Mouse (Mus musculus) cerebellum, adult 2 months (tissue): Measurements from ENCODE around the gene Bahcc1. TPM values are rescaled to one million over a fixed set of nuclear protein-coding genes. Genes with fewer than 3 reads are reported as not detected.

ENCODE experiments used
- DNase-seq, 2 experiments: peaks; one replicate each; pipeline ENCODE4 v3.0.0; 2021
- H3K27ac ChIP-seq: fragments of 200-500 bp; 2 replicates; pipeline ENCODE4 v1.5.1; 2012; ENCODE audit warnings: low read length, control low read depth, inconsistent platforms; ENCODE audit not compliant: insufficient read depth
- H3K27me3 ChIP-seq: fragments of 200-500 bp; 2 replicates; pipeline ENCODE4 v1.6.1; 2012; ENCODE audit warnings: inconsistent platforms, mild to moderate bottlenecking, low read length, moderate library complexity; ENCODE audit not compliant: control insufficient read depth, insufficient read depth
- H3K4me1 ChIP-seq: fragments of 200-500 bp; 2 replicates; pipeline ENCODE4 v1.6.1; 2011; ENCODE audit warnings: low read length; ENCODE audit not compliant: control insufficient read depth, insufficient read depth
- H3K4me3 ChIP-seq: fragments of 200-500 bp; replicated peaks from 2 replicates; pipeline ENCODE3; 2011; ENCODE audit warnings: mild to moderate bottlenecking, low read depth, low read length, control low read depth; ENCODE audit not compliant: insufficient read depth
- CTCF ChIP-seq: fragments of 200-500 bp; IDR thresholded peaks from 2 replicates; pipeline ENCODE4 v1.5.1; 2011; ENCODE audit warnings: low read depth, mild to moderate bottlenecking, control low read depth, low read length, moderate library complexity, borderline replicate concordance; ENCODE audit not compliant: insufficient read depth
- POLR2A ChIP-seq: fragments of 200-500 bp; IDR thresholded peaks from 2 replicates; pipeline ENCODE4 v1.6.1; 2011; ENCODE audit warnings: low read length, control low read depth, borderline replicate concordance; ENCODE audit not compliant: insufficient read depth
- WGBS: fragments of 180-500 bp; shearing (Covaris S2); methylation state at CpG from one replicate; pipeline ENCODE4 v1.1.7; 2018; 5-methylcytosine and 5-hydroxymethylcytosine counted together
- polyA plus RNA-seq: library from polyadenylated mRNA; depleted of rRNA; stranded (reverse); fragments of >200 nt; gene quantifications from 2 replicates; pipeline ENCODE4 v1.2.3, GENCODE M21; 2012

Bahcc1 gene
- polyA plus RNA-seq, 1 experiment: 17.6 TPM

GRCm38 (mm10) chr11:120216540-120217324 lies 16.0 kb upstream of the Bahcc1 start:
- Histone ChIP-seq H3K4me1 (peaks cover 3% of the 10 kb centered on the region; the same call in 1 of the 2 replicates), H3K27ac (no peak overlapping the region), H3K27me3 (no peaks in the 10 kb centered on the region), H3K4me3 (no peak overlapping the region)
- 55% methylated on average over 11 of the region's 11 CpGs for WGBS
- no peak for DNase-seq
- TF ChIP-seq CTCF (no peak), POLR2A (no peak)

- TF ChIP-seq CTCF (no peak), POLR2A (no peak)
- Histone ChIP-seq H3K27me3 (no peaks in the 10 kb centered on the region), H3K27ac (no peak overlapping the region), H3K4me3 (no peak overlapping the region), H3K4me1 (peaks cover 3% of the 10 kb centered on the region; the same call in 1 of the 2 replicates)
- WGBS: 94% methylated on average over 17 of the region's 17 CpGs
- no peak for DNase-seq
Observed at GRCm38 (mm10) chr11:120218176-120218856, 14.4 kb upstream of the Bahcc1 start.

DNA sequence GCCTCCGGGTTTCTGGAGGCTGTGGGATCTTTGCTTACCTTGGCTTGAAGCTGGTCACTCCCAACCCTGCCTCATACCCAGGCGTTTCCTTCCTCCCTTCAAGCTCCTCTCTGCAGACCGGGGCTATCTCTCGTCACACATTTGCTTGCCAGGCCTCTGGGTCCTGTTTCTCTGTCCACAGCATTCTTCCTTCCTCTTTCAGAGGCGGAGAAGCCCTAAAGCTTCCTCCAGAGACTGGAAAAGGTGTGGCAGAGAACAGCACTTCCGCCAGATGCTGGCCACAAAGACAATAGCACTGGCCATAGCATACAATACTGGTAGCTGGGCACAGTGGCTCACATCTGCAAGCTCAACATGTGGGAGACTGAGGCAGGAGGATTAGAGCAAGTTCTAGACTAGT lies 13.8 kb upstream of the Bahcc1 start:
- H3K27ac ChIP-seq: no peak overlapping the region
- DNase-seq: no peak
- H3K27me3 ChIP-seq: no peaks in the 10 kb centered on the region
- no peak overlapping the region for H3K4me3 ChIP-seq
- 93% methylated on average over 6 of the region's 6 CpGs for WGBS
- peaks cover 3% of the 10 kb centered on the region; the same call in 1 of the 2 replicates for H3K4me1 ChIP-seq
- no peak for TF ChIP-seq POLR2A
- no peak for TF ChIP-seq CTCF

GRCm38 (mm10) chr11:120219916-120220522 lies 12.7 kb upstream of the Bahcc1 start:
- DNase-seq: peak; percentile 44 to 62
- no peak overlapping the region for H3K4me3 ChIP-seq
- no peak for TF ChIP-seq POLR2A
- TF ChIP-seq CTCF: no peak
- peaks cover 5% of the 10 kb centered on the region; the same call in 1 of the 2 replicates for H3K4me1 ChIP-seq
- no peaks in the 10 kb centered on the region for H3K27me3 ChIP-seq
- WGBS: 31% methylated on average over 9 of the region's 9 CpGs
- H3K27ac ChIP-seq: no peak overlapping the region; the same call in 1 of the 2 replicates

DNA sequence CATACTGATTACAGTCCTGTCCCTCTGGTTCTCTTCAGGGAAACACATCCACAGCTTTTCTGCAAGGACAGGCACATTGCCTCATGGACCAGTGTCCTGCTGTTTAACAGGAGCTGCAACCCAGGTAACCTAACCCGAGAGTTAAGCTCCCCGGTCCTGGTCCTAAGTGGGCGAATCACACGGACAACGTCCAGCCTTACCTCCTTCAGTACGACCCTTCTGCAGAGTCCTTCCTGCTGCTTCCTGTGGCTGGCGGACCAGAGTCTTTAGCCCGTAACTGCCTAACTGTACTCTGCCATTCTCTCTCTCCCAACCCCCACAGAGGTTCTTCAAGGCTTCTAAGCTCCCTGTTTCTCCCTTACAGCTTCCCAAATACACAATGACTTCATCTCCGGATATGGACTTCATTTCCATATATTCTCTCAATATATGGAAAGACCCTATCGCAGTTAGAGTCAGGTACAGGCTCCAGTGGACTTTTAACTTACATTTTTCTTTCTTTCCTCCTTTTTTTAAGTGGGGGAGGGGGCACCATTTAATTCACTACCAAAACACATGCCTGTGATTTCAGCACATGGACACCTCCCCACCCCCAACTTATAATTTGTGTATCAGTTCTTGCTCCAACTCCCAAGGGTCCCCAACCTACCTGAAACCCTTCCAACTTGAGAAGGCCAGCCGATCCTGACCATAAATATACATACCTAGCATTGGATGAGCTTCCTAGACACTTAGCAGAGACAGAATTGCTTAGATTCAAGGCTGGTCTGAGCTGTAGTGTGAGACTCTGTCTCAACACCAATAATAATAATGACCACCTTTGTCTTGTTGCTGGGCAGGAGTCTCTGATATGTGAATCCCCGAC lies 11.6 kb upstream of the Bahcc1 start:
- no peaks in the 10 kb centered on the region for H3K27me3 ChIP-seq
- no peak for DNase-seq
- TF ChIP-seq POLR2A (no peak), CTCF (no peak)
- H3K27ac ChIP-seq: no peak overlapping the region
- 80% methylated on average over 12 of the region's 12 CpGs for WGBS
- H3K4me1 ChIP-seq: peaks cover 5% of the 10 kb centered on the region; the same call in 1 of the 2 replicates
- H3K4me3 ChIP-seq: no peak overlapping the region

GRCm38 (mm10) chr11:120222425-120223104 lies 10.2 kb upstream of the Bahcc1 start:
- WGBS: 92% methylated on average over 6 of the region's 6 CpGs
- H3K4me1 ChIP-seq: peaks cover 5% of the 10 kb centered on the region; the same call in 1 of the 2 replicates
- TF ChIP-seq CTCF: no peak
- no peak for TF ChIP-seq POLR2A

More at GRCm38 (mm10) chr11:120222425-120223104, 10.2 kb upstream of the Bahcc1 start:
- H3K27me3 ChIP-seq: no peaks in the 10 kb centered on the region
- DNase-seq: no peak
- H3K4me3 ChIP-seq: no peak overlapping the region
- H3K27ac ChIP-seq: no peak overlapping the region; the same call in 1 of the 2 replicates
